Mouse (Mus musculus) heart, adult 10 weeks (tissue): ENCODE results near the gene Dyrk1b. TPM values are rescaled to one million over a fixed set of nuclear protein-coding genes. Genes with fewer than 3 reads are reported as not detected.

Source experiments
- polyA plus RNA-seq: library from polyadenylated mRNA; stranded (reverse); fragments of 350-450 nt; fragmentation: Illumina TruSeq; extraction: RNeasy Lipid Tissue Mini Kit (QIAGEN cat#74804); gene quantifications from one replicate; pipeline ENCODE4 v1.2.3, GENCODE M21; 2014; ENCODE audit warnings: low read depth, low replicate concordance

Dyrk1b gene
- 19.2 TPM for polyA plus RNA-seq

GRCm38 (mm10) chr7:28179228-28179627, at the start of gene Dyrk1b:
Gene Dyrk1b, plus strand, starts transcription at chr7:28179469.

DNA sequence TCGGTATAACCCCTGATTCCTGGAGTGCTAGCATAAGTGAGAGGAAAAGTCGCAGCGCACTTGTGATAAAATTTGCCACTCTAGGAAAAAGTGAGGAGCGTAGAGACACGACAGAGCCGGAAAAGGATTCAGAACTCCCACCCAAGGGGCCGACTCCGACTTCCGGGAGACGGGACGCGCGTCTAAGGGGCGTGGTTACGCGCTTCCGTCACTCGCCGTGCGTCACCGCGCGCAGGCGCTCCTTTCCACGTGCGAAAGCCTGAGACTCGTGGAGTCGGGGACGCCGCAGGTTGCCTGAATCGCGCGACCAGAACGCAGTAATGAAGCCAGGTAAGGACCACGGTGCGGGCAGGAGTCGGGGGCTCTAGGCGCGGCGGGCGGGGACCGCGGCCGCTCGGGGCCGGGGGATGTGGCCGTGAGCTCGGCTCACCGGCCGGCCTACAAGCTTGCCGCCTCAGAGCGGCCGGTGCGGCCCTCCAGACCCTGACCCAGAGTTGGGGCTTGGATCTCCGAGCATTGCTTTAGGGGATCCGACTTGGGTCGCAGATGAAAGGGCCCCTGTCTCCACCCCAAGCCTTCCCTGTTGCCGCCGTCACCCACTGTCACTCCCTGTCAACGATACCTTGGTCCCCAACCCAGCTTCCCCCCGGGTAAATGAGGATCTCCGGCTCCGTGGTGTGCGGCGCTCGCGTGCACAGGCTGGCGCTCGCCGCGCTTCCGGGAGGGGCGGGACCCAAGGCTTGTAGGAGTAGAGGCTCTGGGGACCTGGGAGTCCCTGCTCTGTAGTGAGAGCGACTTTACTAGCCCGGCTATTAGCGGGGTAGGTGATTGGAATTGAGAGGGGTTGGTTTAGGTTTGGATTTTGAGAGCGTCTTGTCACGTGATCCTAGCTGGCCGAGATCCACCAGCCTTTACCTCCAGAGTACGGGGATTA, 9.5 kb upstream of the Dyrk1b start, which contains the start of gene Fbl:
Gene Fbl, plus strand, starts transcription at position 222 of the 934 bp plus-strand sequence.

Other genes with a start within 250 kb of the Dyrk1b start
- gene Zfp780b, start 200.3 kb upstream of the Dyrk1b start, polyA plus RNA-seq = 5.7 TPM
- 0.89 TPM for gene Zfp850, start 165.4 kb upstream of the Dyrk1b start, polyA plus RNA-seq
- gene Psmc4, start 129.4 kb upstream of the Dyrk1b start, polyA plus RNA-seq = 96.3 TPM
- gene Fcgbp, start 108.2 kb upstream of the Dyrk1b start, polyA plus RNA-seq = 0.55 TPM
- not detected for gene 9530053A07Rik, start 50.0 kb upstream of the Dyrk1b start, polyA plus RNA-seq
- 49.5 TPM for gene Fbl, start 9.8 kb upstream of the Dyrk1b start, polyA plus RNA-seq
- 11.6 TPM for gene Eid2, start 88.4 kb downstream of the Dyrk1b start, polyA plus RNA-seq
- gene Eid2b, start 98.3 kb downstream of the Dyrk1b start, polyA plus RNA-seq = 12.3 TPM
- not detected for gene Selenov, start 111.7 kb downstream of the Dyrk1b start, polyA plus RNA-seq
- not detected for gene Dll3, start 122.8 kb downstream of the Dyrk1b start, polyA plus RNA-seq
- gene Timm50, start 132.6 kb downstream of the Dyrk1b start, polyA plus RNA-seq = 51.5 TPM
- 59.3 TPM for gene Supt5, start 159.3 kb downstream of the Dyrk1b start, polyA plus RNA-seq
- gene Rps16, start 171.2 kb downstream of the Dyrk1b start, polyA plus RNA-seq = 485 TPM
- 18.8 TPM for gene Plekhg2, start 193.1 kb downstream of the Dyrk1b start, polyA plus RNA-seq
- gene Zfp36, start 200.8 kb downstream of the Dyrk1b start, polyA plus RNA-seq = 24.9 TPM
- 27.4 TPM for gene Med29, start 213.2 kb downstream of the Dyrk1b start, polyA plus RNA-seq
- gene Paf1, start 213.5 kb downstream of the Dyrk1b start, polyA plus RNA-seq = 87.3 TPM